Mouse (Mus musculus) MEL (cell line): Measurements from ENCODE around the gene Cct7. TPM values are rescaled to one million over a fixed set of nuclear protein-coding genes. Genes with fewer than 3 reads are reported as not detected.

Experiments used
- DNase-seq: peaks from one replicate; pipeline ENCODE4 v3.0.0; 2011; ENCODE audit warnings: low read depth, low spot score
- H3K27ac ChIP-seq: 2 replicates; pipeline ENCODE4 v1.5.1; 2012; ENCODE audit warnings: low read depth, mild to moderate bottlenecking, control low read depth, low read length, moderate library complexity; ENCODE audit not compliant: control insufficient read depth
- H3K27me3 ChIP-seq, 2 experiments: fragments of 150-350 bp in 1 of 2; sonication (generic) in 1 of 2; 2 replicates each; pipeline ENCODE4 v1.6.1; 2012; ENCODE audit warnings: low read length in 2 of 2, mild to moderate bottlenecking in 2 of 2, improper control_type of control experiment in 1 of 2, moderate library complexity in 1 of 2; ENCODE audit not compliant: insufficient read depth in 2 of 2, control insufficient read depth in 1 of 2
- H3K36me3 ChIP-seq, 2 experiments: 2 replicates each; pipeline ENCODE4 v1.6.1; 2012 to 2014; ENCODE audit warnings: low read length in 2 of 2, improper control_type of control experiment in 1 of 2, inconsistent platforms in 1 of 2, mild to moderate bottlenecking in 1 of 2; ENCODE audit not compliant: insufficient read depth in 2 of 2, control insufficient read depth in 1 of 2
- H3K4me1 ChIP-seq, 2 experiments: fragments of 150-350 bp in 1 of 2; sonication (generic) in 1 of 2; 2 replicates each; pipeline ENCODE4 v1.6.1; 2012; ENCODE audit warnings: low read length in 2 of 2, improper control_type of control experiment in 1 of 2, mild to moderate bottlenecking in 1 of 2; ENCODE audit not compliant: insufficient read depth in 2 of 2, control insufficient read depth in 1 of 2
- H3K4me3 ChIP-seq, 2 experiments: fragments of 150-350 bp in 1 of 2; sonication (generic) in 1 of 2; 2 replicates each; pipeline ENCODE4 v1.5.1; 2012; ENCODE audit warnings: low read depth in 2 of 2, low read length in 2 of 2, mild to moderate bottlenecking in 2 of 2, moderate library complexity in 2 of 2, control low read depth in 1 of 2, improper control_type of control experiment in 1 of 2; ENCODE audit not compliant: control insufficient read depth in 1 of 2, insufficient read depth in 1 of 2
- H3K79me2 ChIP-seq: 2 replicates; pipeline ENCODE4 v1.6.1; 2012; ENCODE audit warnings: mild to moderate bottlenecking, low read length, moderate library complexity; ENCODE audit not compliant: control insufficient read depth, poor library complexity, insufficient read depth
- H3K9ac ChIP-seq: 2 replicates; pipeline ENCODE4 v1.6.1; 2012; ENCODE audit warnings: low read depth, mild to moderate bottlenecking, control low read depth, low read length, moderate library complexity; ENCODE audit not compliant: control insufficient read depth, poor library complexity, severe bottlenecking
- H3K9me3 ChIP-seq: fragments of 150-350 bp; sonication (generic); replicated peaks from 2 replicates; pipeline ENCODE4 v1.6.1; 2012; ENCODE audit warnings: mild to moderate bottlenecking, low read length, improper control_type of control experiment, moderate library complexity; ENCODE audit not compliant: insufficient read depth
- BHLHE40 ChIP-seq: IDR thresholded peaks from 2 replicates; pipeline ENCODE4 v1.6.1; 2012; ENCODE audit warnings: low read depth, mild to moderate bottlenecking, inconsistent platforms, low read length, improper control_type of control experiment, borderline replicate concordance
- CHD2 ChIP-seq: IDR thresholded peaks from 2 replicates; pipeline ENCODE4 v1.6.1; 2011; ENCODE audit warnings: low read length, improper control_type of control experiment
- E2F4 ChIP-seq: IDR thresholded peaks from 2 replicates; pipeline ENCODE4 v1.6.1; 2011; ENCODE audit warnings: low read depth, low read length, improper control_type of control experiment, borderline replicate concordance
- ELF1 ChIP-seq: IDR thresholded peaks from 2 replicates; pipeline ENCODE4 v1.6.1; 2014; ENCODE audit warnings: low read depth, mild to moderate bottlenecking, inconsistent platforms, low read length, improper control_type of control experiment, moderate library complexity
- EP300 ChIP-seq, 2 experiments: IDR thresholded peaks; 2 replicates each; pipeline ENCODE4 v1.6.1; 2011; ENCODE audit warnings: improper control_type of control experiment in 2 of 2, low read length in 2 of 2, low read depth in 1 of 2, mild to moderate bottlenecking in 1 of 2
- GATA1 ChIP-seq: IDR thresholded peaks from 2 replicates; pipeline ENCODE4 v1.6.1; 2011; ENCODE audit warnings: low read depth, low read length, improper control_type of control experiment
- HCFC1 ChIP-seq: IDR thresholded peaks from 2 replicates; pipeline ENCODE4 v1.6.1; 2012; ENCODE audit warnings: low read depth, mild to moderate bottlenecking, inconsistent platforms, low read length, improper control_type of control experiment, moderate library complexity
- KAT2A ChIP-seq: conservative IDR thresholded peaks from 2 replicates; pipeline ENCODE4 v1.6.1; 2012; ENCODE audit warnings: low read depth, low read length, improper control_type of control experiment, inconsistent platforms
- MAZ ChIP-seq: IDR thresholded peaks from 2 replicates; pipeline ENCODE4 v1.6.1; 2012; ENCODE audit warnings: low read depth, mild to moderate bottlenecking, inconsistent platforms, low read length, improper control_type of control experiment
- MXI1 ChIP-seq: IDR thresholded peaks from 2 replicates; pipeline ENCODE4 v1.6.1; 2011; ENCODE audit warnings: mild to moderate bottlenecking, low read depth, low read length, improper control_type of control experiment
- POLR2A ChIP-seq, 2 experiments: IDR thresholded peaks; 2 replicates each; pipeline ENCODE4 v1.6.1; 2011 to 2012; ENCODE audit warnings: low read length in 2 of 2, mild to moderate bottlenecking in 2 of 2, control low read depth in 1 of 2, improper control_type of control experiment in 1 of 2, low read depth in 1 of 2, moderate library complexity in 1 of 2; ENCODE audit not compliant: control insufficient read depth in 1 of 2, insufficient read depth in 1 of 2, poor library complexity in 1 of 2
- POLR2AphosphoS2 ChIP-seq: IDR thresholded peaks from 2 replicates; pipeline ENCODE4 v1.6.1; 2011; ENCODE audit warnings: low read length, improper control_type of control experiment
- POLR2AphosphoS5 ChIP-seq: IDR thresholded peaks from 2 replicates; pipeline ENCODE4 v1.6.1; 2012; ENCODE audit warnings: low read depth, borderline replicate concordance, mild to moderate bottlenecking, inconsistent platforms, low read length, moderate library complexity, mixed read lengths
- RAD21 ChIP-seq: IDR thresholded peaks from 2 replicates; pipeline ENCODE4 v1.6.1; 2011; ENCODE audit warnings: mild to moderate bottlenecking, low read depth, low read length, improper control_type of control experiment
- RCOR1 ChIP-seq: IDR thresholded peaks from 2 replicates; pipeline ENCODE4 v1.6.1; 2012; ENCODE audit warnings: low read depth, mild to moderate bottlenecking, inconsistent platforms, low read length, improper control_type of control experiment
- TBP ChIP-seq: IDR thresholded peaks from 2 replicates; pipeline ENCODE4 v1.8.0; 2011; ENCODE audit warnings: low read depth, low read length, improper control_type of control experiment
- TCF12 ChIP-seq: IDR thresholded peaks from 2 replicates; pipeline ENCODE4 v1.6.1; 2014; ENCODE audit warnings: low read depth, mild to moderate bottlenecking, inconsistent platforms, low read length, improper control_type of control experiment, moderate library complexity
- ZC3H11A ChIP-seq: IDR thresholded peaks from 2 replicates; pipeline ENCODE4 v1.6.1; 2012; ENCODE audit warnings: low read depth, mild to moderate bottlenecking, inconsistent platforms, low read length, improper control_type of control experiment
- polyA plus RNA-seq, 2 experiments: library from polyadenylated mRNA; stranded (reverse) in 1 of 2; unstranded in 1 of 2; fragments of >175 nt in 1 of 2; fragments of >200 nt in 1 of 2; gene quantifications; 2 replicates each; pipeline versions ENCODE4 v1.2.1 to v1.2.4; 2012; ENCODE audit warnings: low replicate concordance in 2 of 2, low read depth in 1 of 2; ENCODE audit not compliant: insufficient read length in 2 of 2, insufficient read depth in 1 of 2, missing spikeins in 1 of 2
- total RNA-seq: library from RNA; depleted of rRNA; stranded (reverse); fragments of 300-350 nt; gene quantifications from 2 replicates; pipeline ENCODE4 v1.2.3, GENCODE M21; 2012

Cct7 gene
- total and polyA plus RNA-seq, 3 experiments, result 222 to 660 (median 660) TPM

- Histone ChIP-seq H3K4me3 (no peak overlapping the region), H3K27ac (no peak overlapping the region), H3K79me2 (no peaks in the 10 kb centered on the region), H3K9ac (no peak overlapping the region), H3K27me3 (no peaks in the 10 kb centered on the region), H3K4me1 (no peaks in the 10 kb centered on the region), H3K9me3 (no peaks in the 10 kb centered on the region), H3K36me3 (peaks cover 0 to 19% of the 10 kb centered on the region in 2 experiments; a peak in 2 of 4 replicates)
- TF ChIP-seq KAT2A (no peak), POLR2AphosphoS2 (peak; percentile 88; the same call in 1 of the 2 replicates)
- DNase-seq, result peak; percentile 29
Observed at GRCm38 (mm10) chr6:85469660-85470430, 18.5 kb downstream of the Cct7 start.

GRCm38 (mm10) chr6:85471962-85472361 is 20.6 kb downstream of the Cct7 start:
- no peaks in the 10 kb centered on the region for H3K79me2 ChIP-seq
- TF ChIP-seq E2F4 (no peak), TBP (no peak), GATA1 (no peak), POLR2A (IDR thresholded peaks at IDR 0.05; ENCODE audit: control insufficient read depth in 1 of 2, insufficient read depth in 1 of 2, low read depth in 1 of 2, low read length in 2 of 2, poor library complexity in 1 of 2) (no peak)
- H3K27ac ChIP-seq, result no peak overlapping the region
- DNase-seq, result no peak
- H3K27me3 ChIP-seq, result no peaks in the 10 kb centered on the region
- no peaks in the 10 kb centered on the region for H3K9me3 ChIP-seq
- H3K36me3 ChIP-seq, result peaks cover 0 to 6% of the 10 kb centered on the region in 2 experiments; a peak in 1 of 4 replicates
- no peak overlapping the region for H3K9ac ChIP-seq
- no peaks in the 10 kb centered on the region for H3K4me1 ChIP-seq
- no peak overlapping the region for H3K4me3 ChIP-seq

DNA sequence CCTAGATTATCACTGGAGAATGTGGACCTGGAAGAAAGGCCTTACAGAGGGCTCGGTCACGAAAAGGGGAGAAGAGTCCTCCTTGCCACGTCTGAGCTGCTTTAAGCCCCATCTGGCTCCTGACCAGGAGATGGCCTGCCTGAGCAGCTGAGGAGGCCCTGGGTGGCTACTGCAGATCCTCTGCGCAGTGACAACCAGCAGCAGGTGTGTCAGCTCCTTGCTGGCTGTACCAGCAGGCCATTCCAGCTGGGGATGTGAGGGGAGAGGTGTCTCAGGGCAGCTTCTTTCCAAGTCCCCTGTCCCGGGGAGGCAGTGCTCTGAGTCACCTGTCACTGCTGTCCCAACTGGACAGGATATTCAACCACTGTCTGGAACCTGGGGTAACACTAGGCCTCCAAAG is 21.2 kb downstream of the Cct7 start:
- Histone ChIP-seq H3K27me3 (no peaks in the 10 kb centered on the region), H3K9ac (no peak overlapping the region), H3K27ac (no peak overlapping the region), H3K79me2 (no peaks in the 10 kb centered on the region), H3K4me3 (no peak overlapping the region), H3K9me3 (no peaks in the 10 kb centered on the region), H3K4me1 (no peaks in the 10 kb centered on the region), H3K36me3 (peaks cover 0 to under 1% of the 10 kb centered on the region in 2 experiments; a peak in 1 of 4 replicates)
- no peak for DNase-seq
- TF ChIP-seq KAT2A (no peak), CHD2 (no peak), MAZ (no peak), TCF12 (no peak), EP300 (IDR thresholded peaks at IDR 0.05; ENCODE audit: low read depth in 1 of 2, low read length in 2 of 2) (no peak), MXI1 (no peak), POLR2A (IDR thresholded peaks at IDR 0.05; ENCODE audit: control insufficient read depth in 1 of 2, insufficient read depth in 1 of 2, low read depth in 1 of 2, low read length in 2 of 2, poor library complexity in 1 of 2) (no peak), POLR2AphosphoS5 (no peak), HCFC1 (no peak), BHLHE40 (no peak), ELF1 (no peak), ZC3H11A (no peak), RAD21 (no peak), RCOR1 (no peak)
